Mouse (Mus musculus) Patski (cell line): ENCODE data around the gene Cenpm. TPM values are rescaled to one million over a fixed set of nuclear protein-coding genes. Genes with fewer than 3 reads are reported as not detected.

Experiments used
- ATAC-seq: fragments of 100-300 bp; one replicate; pipeline ENCODE4 v1.8.0; 2021
- CTCF ChIA-PET: fragments of 350-600 bp; sonication (Branson Sonifier 250); formaldehyde crosslinking; loops from one replicate; lab custom pipeline; 2022; ENCODE audit warnings: inconsistent platforms; lab: Charles Lee
- POLR2A ChIA-PET: fragments of 350-600 bp; sonication (Branson Sonifier 250); formaldehyde crosslinking; loops from one replicate; lab custom pipeline; 2022; ENCODE audit warnings: antibody characterized with exemption, inconsistent platforms; lab: Charles Lee
- DNase-seq: peaks from one replicate; pipeline ENCODE4 v3.0.0-alpha.2; 2011; ENCODE audit warnings: low read depth, low spot score
- H3K27me3 ChIP-seq: fragments of 371-371 bp; one replicate; pipeline ENCODE4 v1.5.1; 2021
- CTCF ChIP-seq: fragments of 100-300 bp; IDR thresholded peaks from one replicate; pipeline ENCODE4 v1.5.1; 2021
- in situ Hi-C: fragments of 300-500 bp; cut with MboI; formaldehyde crosslinking; loops from 3 replicates; pipeline ENCODE4 v1.11.1; 2018; ENCODE audit warnings: low pct_unique_long_range_greater_than_20kb, mixed read lengths
- polyA plus RNA-seq: library from polyadenylated mRNA; unstranded; gene quantifications from one replicate; pipeline ENCODE4 v1.2.3, GENCODE M21; 2021

Gene Cenpm
- polyA plus RNA-seq, 1 experiment from 2014 or later: 17.7 TPM

DNA sequence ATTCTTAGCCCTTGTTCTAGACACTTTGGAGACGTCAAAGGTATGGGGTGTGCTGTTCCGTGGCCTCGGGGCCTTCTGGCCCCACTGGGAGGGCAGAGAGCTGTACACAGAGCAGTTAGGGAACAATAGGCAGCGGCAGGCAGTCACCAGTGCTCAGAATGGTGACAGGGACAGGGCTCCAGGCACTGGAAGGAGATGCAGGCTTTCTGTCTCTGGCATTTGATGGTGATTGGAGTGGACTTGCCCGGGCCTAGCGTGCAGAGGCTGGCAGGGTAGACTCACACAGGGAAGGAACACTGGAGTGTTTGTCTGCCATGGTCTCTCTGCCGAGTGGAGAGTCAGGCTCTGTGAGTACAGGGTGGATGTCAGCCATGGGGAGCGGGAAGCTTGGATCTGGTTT, 51.9 kb downstream of the Cenpm start:
- no peak for TF ChIP-seq CTCF
- no peak for DNase-seq
- no peaks in the 10 kb centered on the region for H3K27me3 ChIP-seq
- in situ Hi-C loops: no loop called here
- no peak for ATAC-seq
- ChIA-PET CTCF (no interaction called here), POLR2A (no interaction called here)

DNA sequence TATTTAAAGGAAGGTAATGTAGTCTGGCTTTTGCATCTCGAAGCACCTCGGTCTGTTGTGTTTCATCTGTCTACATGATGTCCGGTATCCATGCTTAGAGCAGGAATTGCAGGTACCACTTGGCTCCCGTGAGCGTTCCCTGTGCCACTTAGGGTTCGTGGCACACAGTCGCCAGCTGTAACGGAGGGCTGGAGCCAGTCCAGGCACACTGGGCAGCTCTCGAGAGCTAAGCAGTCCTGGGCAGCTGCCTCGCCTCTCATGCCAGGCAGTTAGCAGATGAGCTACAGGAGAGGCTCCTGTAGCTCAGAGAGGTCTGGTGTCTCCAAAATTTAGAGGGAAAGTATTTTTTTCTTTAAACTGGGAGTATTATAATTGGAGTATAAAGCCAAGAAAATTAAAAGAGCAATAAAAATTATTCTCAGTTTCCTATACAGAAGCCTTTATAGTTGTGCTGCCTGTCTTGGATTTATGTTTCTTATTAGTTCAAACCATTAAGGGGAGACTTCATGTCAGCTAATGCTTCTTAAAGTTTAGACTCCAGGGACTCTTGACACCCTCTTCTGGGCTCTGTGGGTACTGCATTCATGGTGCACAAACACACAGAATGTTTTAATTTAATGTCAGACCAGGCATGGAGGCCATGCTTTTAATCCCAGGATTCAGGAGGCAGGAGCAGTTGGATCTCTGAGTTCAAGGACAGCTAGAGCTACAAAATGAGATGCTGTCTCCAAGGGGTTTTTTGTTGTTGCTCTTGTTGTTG, 55.9 kb downstream of the Cenpm start:
- in situ Hi-C loops: no loop called here
- no peaks in the 10 kb centered on the region for H3K27me3 ChIP-seq
- TF ChIP-seq CTCF: no peak
- POLR2A ChIA-PET: no interaction called here
- no peak for ATAC-seq
- no peak for DNase-seq
- CTCF ChIA-PET: interaction anchor here (0.8 to 2.1 kb wide), 8 partner anchors 8 to 47 kb away, joined by 3 to 9 read pairs (median 3); partner anchors contain the start of gene Srebf2

DNA sequence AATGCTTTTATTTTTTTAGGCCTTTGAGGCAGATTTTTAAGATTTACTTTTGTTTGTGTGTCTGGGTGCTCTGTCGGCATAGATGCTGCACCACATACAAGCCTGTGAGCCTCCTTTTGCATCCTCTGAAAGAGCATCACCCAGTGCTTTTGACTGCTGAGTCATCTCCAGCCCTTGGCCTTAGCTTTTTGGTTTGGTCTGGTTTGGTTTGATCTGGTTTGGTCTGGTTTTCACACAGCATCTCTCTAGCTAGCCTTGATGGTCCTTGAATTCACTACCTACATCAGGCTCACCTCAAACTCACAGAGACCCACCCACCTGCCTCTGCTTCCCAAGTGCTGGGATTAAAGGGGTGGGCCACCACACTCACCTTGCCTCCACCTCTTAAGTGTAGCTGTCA, 56.6 kb downstream of the Cenpm start:
- ChIA-PET POLR2A (no interaction called here), CTCF (interaction anchor here (1.2 to 1.5 kb wide), 2 partner anchors 19 to 43 kb away, joined by 3 read pairs; no protein-coding TSS in a partner anchor)
- in situ Hi-C loops: no loop called here
- TF ChIP-seq CTCF: no peak
- ATAC-seq: no peak
- H3K27me3 ChIP-seq: no peaks in the 10 kb centered on the region
- no peak for DNase-seq

DNA sequence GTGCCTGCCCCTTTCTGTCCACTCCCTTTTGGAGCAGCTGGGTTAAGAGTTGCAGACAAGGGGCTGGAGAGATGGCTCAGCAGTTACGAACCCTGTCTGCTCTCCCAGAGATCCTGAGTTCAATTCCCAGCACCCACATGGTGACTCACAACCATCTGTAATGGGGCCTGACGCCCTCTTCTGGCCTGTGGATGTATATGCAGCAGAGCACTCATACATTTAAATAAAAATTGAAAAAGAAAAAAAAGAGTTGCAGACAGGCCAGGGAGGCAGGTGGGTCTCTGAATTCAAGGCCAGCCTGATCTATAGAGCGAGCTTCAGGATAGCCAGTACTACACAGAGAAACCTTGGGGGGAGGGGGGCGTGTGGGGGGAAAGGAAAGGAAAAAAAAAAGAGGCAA, 57.1 kb downstream of the Cenpm start:
- no peaks in the 10 kb centered on the region for H3K27me3 ChIP-seq
- DNase-seq (no peak), ATAC-seq (no peak)
- in situ Hi-C loops: no loop called here
- ChIA-PET POLR2A (no interaction called here), CTCF (interaction anchor here (1.6 kb wide), 1 partner anchor 22 kb away, joined by 3 read pairs; no protein-coding TSS in a partner anchor)
- no peak for TF ChIP-seq CTCF

DNA sequence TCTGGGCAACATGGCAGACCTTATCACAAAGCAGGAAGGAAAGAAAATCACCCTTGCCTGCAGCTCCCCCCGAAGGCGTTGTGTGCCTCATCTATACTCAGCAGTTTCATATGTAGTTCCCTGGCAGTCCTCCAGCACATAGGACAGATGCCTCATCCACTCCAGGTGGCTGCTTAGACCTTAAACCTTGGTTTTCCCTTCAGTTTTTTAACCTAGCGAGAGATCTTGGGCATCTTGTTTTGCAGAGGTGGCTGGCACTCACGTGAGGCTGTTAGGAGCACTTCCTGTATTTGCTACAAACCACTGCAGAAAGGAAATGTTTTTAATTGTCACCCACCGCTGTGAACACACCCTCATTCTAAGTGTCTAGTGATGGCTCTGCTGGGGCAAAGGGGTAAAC, 57.6 kb downstream of the Cenpm start:
- no peak for ATAC-seq
- ChIA-PET POLR2A (no interaction called here), CTCF (interaction anchor here (1.4 to 1.6 kb wide), 2 partner anchors 8 to 21 kb away, joined by 3 read pairs; no protein-coding TSS in a partner anchor)
- no peaks in the 10 kb centered on the region for H3K27me3 ChIP-seq
- in situ Hi-C loops: no loop called here
- no peak for DNase-seq
- no peak for TF ChIP-seq CTCF

DNA sequence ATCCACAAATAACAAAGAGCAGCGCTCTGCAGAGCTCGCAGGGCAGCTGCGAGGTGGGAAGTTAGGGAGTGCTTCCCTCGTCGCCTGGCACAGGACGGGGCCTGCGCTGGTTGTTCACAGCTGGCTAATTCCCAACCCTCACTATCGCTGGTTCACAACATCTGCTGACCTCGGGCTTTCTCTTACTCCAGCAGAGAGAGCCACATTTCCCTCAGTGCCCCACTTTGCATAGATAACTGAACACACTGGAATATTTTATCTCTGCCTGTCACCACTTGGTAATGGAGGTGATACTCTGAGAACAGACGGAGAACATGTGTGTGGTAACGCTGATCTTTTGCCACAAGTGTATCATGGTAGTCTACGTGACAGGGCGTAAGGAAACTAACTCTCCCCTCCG, 58.4 kb downstream of the Cenpm start:
- no peak for TF ChIP-seq CTCF
- ChIA-PET POLR2A (no interaction called here), CTCF (interaction anchor here (1.4 to 1.6 kb wide), 2 partner anchors 9 to 20 kb away, joined by 3 read pairs; no protein-coding TSS in a partner anchor)
- in situ Hi-C loops: no loop called here
- ATAC-seq (no peak), DNase-seq (no peak)
- H3K27me3 ChIP-seq: no peaks in the 10 kb centered on the region

DNA sequence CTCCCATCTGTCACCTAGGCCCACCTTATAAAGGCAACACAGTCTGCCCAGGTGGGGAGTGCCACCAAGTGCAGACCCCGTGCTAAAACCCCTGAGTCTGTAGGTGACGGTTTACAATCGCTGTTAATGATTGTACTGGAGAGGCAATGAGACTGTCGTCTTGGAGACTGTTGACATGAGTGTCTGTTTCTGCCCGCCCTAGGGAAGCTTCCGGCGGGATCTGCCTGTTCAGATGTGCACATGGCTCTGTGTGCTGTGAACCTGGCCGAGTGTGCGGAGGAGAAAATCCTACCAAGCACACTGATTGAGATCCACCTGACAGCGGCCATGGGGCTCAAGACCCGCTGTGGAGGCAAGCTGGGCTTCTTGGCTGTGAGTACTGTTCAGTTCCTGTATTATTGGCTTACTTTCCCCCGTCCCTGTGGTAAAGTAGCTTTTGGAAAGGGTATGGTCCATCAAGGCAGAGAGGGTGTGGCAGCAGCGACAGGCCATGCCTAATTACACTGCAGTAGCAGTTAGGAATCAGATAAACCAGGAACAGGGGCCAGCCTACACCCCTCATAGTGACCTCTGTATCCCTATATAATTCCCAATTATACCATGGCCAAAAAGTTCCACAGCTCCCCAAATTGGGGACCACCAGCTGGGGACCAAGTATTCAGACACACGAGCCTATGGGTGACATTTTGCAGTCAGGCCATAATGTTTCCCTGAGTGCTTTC, 59.3 kb downstream of the Cenpm start:
- in situ Hi-C loops: no loop called here
- no peak for ATAC-seq
- DNase-seq: no peak
- CTCF ChIA-PET: interaction anchor here (1.4 to 1.7 kb wide), 3 partner anchors 10 to 124 kb away, joined by 3 to 4 read pairs (median 4); no protein-coding TSS in a partner anchor
- H3K27me3 ChIP-seq: no peaks in the 10 kb centered on the region
- POLR2A ChIA-PET: no interaction called here
- TF ChIP-seq CTCF: no peak

DNA sequence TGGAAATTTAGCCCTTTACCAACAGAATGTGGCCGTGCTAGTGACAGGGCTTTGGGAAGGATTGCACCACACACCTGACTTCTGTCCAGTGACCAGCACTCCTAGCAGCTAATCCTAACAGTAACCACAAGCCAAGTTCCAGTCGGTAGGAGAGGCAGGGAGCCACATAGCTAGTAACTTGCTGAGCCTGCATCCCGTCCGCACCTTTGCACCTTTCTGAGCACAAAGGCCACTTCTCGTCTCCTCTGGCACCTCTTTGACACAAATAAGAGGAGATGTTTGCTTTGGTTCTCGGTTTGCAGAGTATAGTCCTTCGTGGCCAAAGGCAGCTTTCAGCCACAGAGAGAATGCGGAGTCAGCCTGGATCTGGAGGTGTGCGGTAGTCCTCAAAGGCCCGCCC, 59.9 kb downstream of the Cenpm start:
- in situ Hi-C loops: no loop called here

DNA sequence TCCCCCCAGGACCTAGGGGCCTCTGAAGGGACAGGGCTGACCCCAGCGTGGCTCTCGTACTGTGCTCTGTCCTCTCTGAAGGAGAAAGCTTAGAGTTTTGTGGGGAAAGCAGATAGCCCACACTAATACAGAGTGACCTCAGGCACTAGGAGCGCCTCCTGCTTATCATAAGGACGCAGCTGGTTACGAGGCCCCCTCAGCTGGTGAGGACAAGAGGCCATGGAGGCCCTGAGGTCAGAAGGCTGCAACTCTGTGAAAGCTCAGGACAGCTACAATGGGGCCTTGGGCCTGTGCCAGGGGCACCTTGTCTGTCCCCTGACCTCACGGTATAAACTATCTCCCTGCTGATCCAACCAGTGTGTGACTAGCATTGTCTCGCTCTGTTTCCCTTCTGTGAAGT, 60.4 kb downstream of the Cenpm start:
- ATAC-seq (peak; percentile 25), DNase-seq (no peak)
- no peaks in the 10 kb centered on the region for H3K27me3 ChIP-seq
- CTCF ChIA-PET: interaction anchor here (1.6 to 1.7 kb wide), 2 partner anchors 14 to 123 kb away, joined by 4 read pairs; no protein-coding TSS in a partner anchor
- POLR2A ChIA-PET: interaction anchor here (1.3 kb wide), 1 partner anchor 37 kb away, joined by 3 read pairs; the partner anchor contains the start of gene Srebf2
- TF ChIP-seq CTCF: no peak
- in situ Hi-C loops: no loop called here

More for the DNA sequence above, 59.9 kb downstream of the Cenpm start:
- DNase-seq: no peak
- peak; percentile 2 for ATAC-seq
- POLR2A ChIA-PET: interaction anchor here (1.3 kb wide), 1 partner anchor 37 kb away, joined by 3 read pairs; the partner anchor contains the start of gene Srebf2
- TF ChIP-seq CTCF: no peak
- CTCF ChIA-PET: interaction anchor here (1.6 to 1.7 kb wide), 2 partner anchors 15 to 124 kb away, joined by 4 read pairs; no protein-coding TSS in a partner anchor
- H3K27me3 ChIP-seq: no peaks in the 10 kb centered on the region

Other genes starting within 250 kb of the Cenpm start
- 57.0 TPM for gene Desi1, start 210.9 kb downstream of the Cenpm start, polyA plus RNA-seq
- 120 TPM for gene Snu13, start 197.2 kb downstream of the Cenpm start, polyA plus RNA-seq
- not detected for gene 4930407I10Rik, start 185.6 kb downstream of the Cenpm start, polyA plus RNA-seq
- not detected for gene Mei1, start 174.8 kb downstream of the Cenpm start, polyA plus RNA-seq
- 18.0 TPM for gene Ccdc134, start 116.8 kb downstream of the Cenpm start, polyA plus RNA-seq
- gene Srebf2, start 97.6 kb downstream of the Cenpm start, polyA plus RNA-seq: 84.6 TPM
- gene Shisa8, start 31.9 kb downstream of the Cenpm start, polyA plus RNA-seq: 0.09 TPM
- 0.03 TPM for gene Tnfrsf13c, start 20.4 kb downstream of the Cenpm start, polyA plus RNA-seq
- not detected for gene 1500009C09Rik, start 7.6 kb upstream of the Cenpm start, polyA plus RNA-seq
- gene Sept3, start 30.1 kb upstream of the Cenpm start, polyA plus RNA-seq: 2.0 TPM
- gene Wbp2nl, start 54.2 kb upstream of the Cenpm start, polyA plus RNA-seq: not detected
- gene Naga, start 94.2 kb upstream of the Cenpm start, polyA plus RNA-seq: 123 TPM
- gene Pheta2, start 94.2 kb upstream of the Cenpm start, polyA plus RNA-seq: 0.27 TPM
- gene Smdt1, start 94.2 kb upstream of the Cenpm start, polyA plus RNA-seq: 185 TPM
- gene Ndufa6, start 109.6 kb upstream of the Cenpm start, polyA plus RNA-seq: 493 TPM
- 6.9 TPM for gene Cyp2d22, start 135.5 kb upstream of the Cenpm start, polyA plus RNA-seq
- not detected for gene Cyp2d11, start 149.3 kb upstream of the Cenpm start, polyA plus RNA-seq
- gene Cyp2d10, start 162.4 kb upstream of the Cenpm start, polyA plus RNA-seq: 0.30 TPM
- not detected for gene Cyp2d9, start 188.7 kb upstream of the Cenpm start, polyA plus RNA-seq